Mouse (Mus musculus): ENCODE measurements around the gene Cuedc2. TPM values are rescaled to one million over a fixed set of nuclear protein-coding genes. Genes with fewer than 3 reads are reported as not detected.
A peak's percentile ranks its signal among the peaks of the same experiment; 100 is the strongest.

Gene Cuedc2
- polyA plus RNA-seq, 2 experiments from 2014 or later, result 56.3 to 62.6 TPM

- ATAC-seq, result peak; percentile 41
Observed at GRCm38 (mm10) chr19:46321101-46321943, 17.2 kb downstream of the Cuedc2 start.

GRCm38 (mm10) chr19:46320076-46320785 is 18.3 kb downstream of the Cuedc2 start:
- ATAC-seq, result no peak

- ATAC-seq, result no peak
Observed at GRCm38 (mm10) chr19:46318586-46319378, 19.7 kb downstream of the Cuedc2 start.

GRCm38 (mm10) chr19:46318031-46318471 is 20.5 kb downstream of the Cuedc2 start:
- no peak for ATAC-seq

GRCm38 (mm10) chr19:46317546-46317885 is 21.0 kb downstream of the Cuedc2 start:
- ATAC-seq, result no peak

GRCm38 (mm10) chr19:46316846-46317545 is 21.5 kb downstream of the Cuedc2 start:
- peak; percentile 49 for ATAC-seq

GRCm38 (mm10) chr19:46315752-46316610 is 22.5 kb downstream of the Cuedc2 start:
- no peak for ATAC-seq

GRCm38 (mm10) chr19:46314872-46315742 is 23.4 kb downstream of the Cuedc2 start:
- ATAC-seq, result no peak

GRCm38 (mm10) chr19:46314151-46314601 is 24.3 kb downstream of the Cuedc2 start:
- no peak for ATAC-seq

- ATAC-seq, result no peak
Observed at GRCm38 (mm10) chr19:46313591-46313990, 24.9 kb downstream of the Cuedc2 start.

- no peak for ATAC-seq
Observed at GRCm38 (mm10) chr19:46313116-46313515, 25.4 kb downstream of the Cuedc2 start.

- ATAC-seq, result no peak
Observed at GRCm38 (mm10) chr19:46312566-46312965, 25.9 kb downstream of the Cuedc2 start.

GRCm38 (mm10) chr19:46311341-46311740 is 27.2 kb downstream of the Cuedc2 start:
- ATAC-seq, result no peak

GRCm38 (mm10) chr19:46310312-46310865 is 28.1 kb downstream of the Cuedc2 start:
- ATAC-seq, result no peak

GRCm38 (mm10) chr19:46309651-46310305 is 28.7 kb downstream of the Cuedc2 start:
- no peak for ATAC-seq

GRCm38 (mm10) chr19:46308706-46309435 is 29.6 kb downstream of the Cuedc2 start:
- peak; percentile 13 for ATAC-seq

- ATAC-seq, result no peak
Observed at GRCm38 (mm10) chr19:46308303-46308702, 30.2 kb downstream of the Cuedc2 start.

GRCm38 (mm10) chr19:46307781-46308180 is 30.7 kb downstream of the Cuedc2 start:
- no peak for ATAC-seq

Measured in CD4-positive, CD25-positive, alpha-beta regulatory T cell, adult 4 months (primary cell).